Mouse (Mus musculus) megakaryocyte, embryonic 14.5 days (primary cell): ENCODE measurements at regions not wholly inside any gene's neighbourhood (a gene's known extent, or its start where the extent isn't known, plus 50 kb on each side); places are given as distances from the start of the nearest gene placed in this dataset.

Source experiments
- FLI1 ChIP-seq: IDR thresholded peaks from 2 replicates; pipeline ENCODE4 v1.6.1; 2012; ENCODE audit warnings: low read length, inconsistent platforms, mixed read lengths
- GATA1 ChIP-seq: IDR thresholded peaks from 3 replicates; pipeline ENCODE4 v1.6.1; 2012; ENCODE audit warnings: mixed read lengths, low read length, inconsistent platforms, borderline replicate concordance

- TF ChIP-seq FLI1 (no peak), GATA1 (no peak)
These were observed 147.6 kb upstream of the Fn1 start for GRCm38 (mm10) chr1:71800581-71800980.
